Mouse (Mus musculus) lung, adult 18-20 months (tissue): Measurements from ENCODE around the gene Epb41l2.

Experiments used
- DNase-seq, 2 experiments: peaks; one replicate each; pipeline ENCODE4 v3.0.0; 2022; ENCODE audit warnings: mixed read lengths in 2 of 2

Gene Epb41l2

DNA sequence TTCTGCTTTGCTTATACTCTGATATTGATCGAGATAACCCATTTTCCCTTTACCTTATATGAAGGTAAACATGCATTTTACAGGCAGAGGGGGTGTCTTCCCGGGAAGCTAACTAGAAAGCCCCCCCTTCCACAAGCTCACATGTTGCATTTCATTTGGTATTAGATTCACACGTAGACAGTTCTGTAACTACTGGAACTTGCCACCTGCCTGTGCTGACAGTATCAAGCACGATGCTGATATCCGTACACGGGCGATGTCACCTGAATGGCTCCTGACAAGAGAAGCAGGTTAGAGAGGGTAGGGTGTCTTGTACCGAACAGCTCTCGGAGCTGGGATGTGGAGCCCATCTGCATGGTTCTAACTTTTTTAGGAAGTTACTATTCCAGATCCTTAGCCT, 41.0 kb downstream of the Epb41l2 start:
- no peak for DNase-seq

DNA sequence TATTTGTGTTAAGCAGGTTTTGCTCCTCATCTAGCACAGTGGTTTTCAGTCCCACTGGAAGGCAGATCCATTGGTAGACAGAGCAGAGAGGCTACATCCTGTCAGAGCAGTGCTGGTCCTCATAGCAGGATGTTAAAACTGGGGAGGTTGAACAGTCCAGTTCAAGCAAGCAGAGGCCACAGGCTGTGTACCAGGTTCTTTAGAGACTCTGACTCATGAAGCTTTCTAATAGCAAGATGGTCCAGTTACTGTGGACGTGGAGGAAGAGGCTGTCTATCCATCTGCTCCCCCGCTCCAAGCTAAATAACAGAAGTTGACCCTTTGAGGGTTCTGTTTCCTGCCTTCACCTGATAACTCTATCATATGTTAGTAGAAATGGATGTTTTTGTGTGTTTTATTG, 41.8 kb downstream of the Epb41l2 start:
- no peak for DNase-seq

DNA sequence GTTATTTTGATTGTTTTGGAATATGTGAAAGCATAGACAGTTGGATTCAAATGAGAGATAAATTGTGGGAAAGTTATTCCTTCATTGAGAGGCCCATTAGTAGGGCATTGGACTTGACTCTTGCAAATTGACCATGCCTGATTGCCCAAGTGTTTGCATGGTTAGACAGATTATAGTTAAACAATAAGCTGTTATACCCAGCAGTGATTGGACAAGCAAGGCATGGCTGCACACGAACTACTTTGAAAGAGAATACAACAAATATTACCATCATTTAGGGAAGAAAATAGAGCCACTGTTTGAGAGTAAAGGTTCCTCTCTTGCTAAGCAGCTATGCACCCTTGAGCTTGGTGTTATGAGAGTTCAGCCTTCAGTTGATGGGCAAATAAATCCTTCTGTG, 43.3 kb downstream of the Epb41l2 start:
- DNase-seq, result no peak

DNA sequence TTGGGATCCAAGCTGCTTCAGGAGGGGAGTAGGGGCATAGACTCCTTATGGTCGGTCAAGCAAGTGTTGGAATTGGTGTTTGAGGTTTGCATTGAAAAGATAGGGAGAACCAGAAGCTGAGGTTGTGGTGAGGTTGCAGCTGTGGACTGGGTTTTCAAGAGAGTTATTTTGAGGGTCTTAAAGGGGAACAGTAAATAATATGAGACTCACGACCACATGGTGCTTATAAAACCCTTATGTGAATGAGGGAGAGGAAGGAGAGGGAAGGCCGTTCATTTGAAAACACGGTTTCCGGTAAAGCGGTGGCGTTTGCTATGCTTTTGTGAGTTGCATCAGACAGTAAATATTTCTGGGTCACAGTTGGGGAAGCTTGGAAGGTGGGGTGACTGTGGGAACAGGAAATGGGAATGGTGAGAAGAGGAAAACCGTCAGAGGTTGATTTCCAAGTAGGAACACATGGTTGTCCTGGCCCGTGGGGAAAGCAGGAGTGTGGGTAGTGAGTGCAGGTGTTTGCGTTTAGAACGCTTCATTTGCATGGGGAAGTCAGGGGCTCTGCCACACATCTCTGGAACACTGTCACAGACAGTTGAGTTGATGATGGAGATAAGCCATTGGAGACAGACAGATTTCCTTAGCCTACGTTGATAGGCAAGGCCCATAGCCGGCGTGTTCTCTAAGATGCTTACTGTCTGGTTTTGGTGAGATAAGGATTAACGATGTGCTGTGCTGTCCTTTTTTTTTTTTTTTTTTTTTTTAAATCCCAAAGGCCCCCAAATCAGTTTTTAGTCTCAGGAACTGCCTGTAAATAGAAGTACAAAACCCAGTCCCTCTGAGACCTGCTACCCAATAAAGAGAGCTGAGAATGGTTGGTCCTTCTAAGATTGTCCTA, 44.5 kb downstream of the Epb41l2 start:
- DNase-seq, result no peak

DNA sequence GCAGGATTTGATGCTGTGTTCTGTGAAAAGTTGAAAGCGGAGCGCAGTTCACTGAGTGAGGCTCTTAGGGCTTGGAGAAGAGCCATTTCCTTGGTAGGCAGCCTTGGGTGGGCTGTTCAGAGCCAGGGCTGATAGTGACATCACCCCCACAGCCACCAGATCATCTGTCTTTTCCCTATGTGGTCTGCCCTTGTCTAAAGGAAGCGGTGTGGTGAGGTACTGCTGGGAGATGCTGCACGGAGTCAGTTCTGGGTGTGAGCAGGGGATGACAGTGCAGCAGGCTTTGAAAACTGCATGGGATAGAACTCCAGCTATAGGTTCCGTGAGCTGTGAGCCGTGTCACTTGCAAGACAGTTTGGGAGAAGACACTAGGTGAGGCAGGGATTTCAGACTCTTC, 45.1 kb downstream of the Epb41l2 start:
- no peak for DNase-seq

DNA sequence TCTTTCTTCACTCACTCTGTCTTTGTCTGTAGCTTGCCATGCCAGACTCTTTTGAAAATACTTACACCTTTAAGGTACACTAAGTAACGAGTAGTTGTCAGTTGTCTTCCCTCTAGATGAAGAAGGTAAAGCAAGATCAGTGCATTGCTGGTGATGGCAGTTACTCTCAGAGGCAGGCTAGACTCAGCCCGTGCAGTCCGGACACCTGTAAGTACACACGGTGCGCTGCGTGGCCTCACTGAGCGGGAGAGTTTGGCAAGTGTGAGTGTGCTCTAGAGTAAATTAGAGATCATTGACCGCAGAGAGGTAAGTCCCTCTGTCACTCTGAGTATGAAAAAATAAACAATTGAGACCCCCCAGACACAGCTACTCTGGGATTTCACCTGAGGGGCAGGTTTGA, 46.0 kb downstream of the Epb41l2 start:
- DNase-seq, result no peak

DNA sequence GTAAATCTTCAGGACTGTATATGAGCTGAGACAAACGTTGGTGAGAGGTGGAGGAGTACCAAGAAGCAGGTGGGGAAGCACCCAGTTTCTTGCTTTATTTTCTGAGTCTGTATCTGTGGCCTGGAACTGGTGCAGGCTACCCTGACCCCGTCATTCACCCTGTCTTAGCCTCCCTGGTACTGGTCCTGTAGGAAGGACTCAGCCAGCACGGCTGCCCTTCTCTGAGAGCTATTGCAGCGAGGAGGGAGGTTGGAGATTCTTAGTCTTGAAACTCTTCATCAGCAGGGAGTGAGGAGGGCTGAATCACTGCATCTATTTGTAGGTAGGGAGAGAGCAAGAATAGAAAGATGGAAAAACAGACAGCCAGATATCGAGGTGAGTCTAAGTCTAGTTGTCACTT, 47.1 kb downstream of the Epb41l2 start:
- no peak for DNase-seq

DNA sequence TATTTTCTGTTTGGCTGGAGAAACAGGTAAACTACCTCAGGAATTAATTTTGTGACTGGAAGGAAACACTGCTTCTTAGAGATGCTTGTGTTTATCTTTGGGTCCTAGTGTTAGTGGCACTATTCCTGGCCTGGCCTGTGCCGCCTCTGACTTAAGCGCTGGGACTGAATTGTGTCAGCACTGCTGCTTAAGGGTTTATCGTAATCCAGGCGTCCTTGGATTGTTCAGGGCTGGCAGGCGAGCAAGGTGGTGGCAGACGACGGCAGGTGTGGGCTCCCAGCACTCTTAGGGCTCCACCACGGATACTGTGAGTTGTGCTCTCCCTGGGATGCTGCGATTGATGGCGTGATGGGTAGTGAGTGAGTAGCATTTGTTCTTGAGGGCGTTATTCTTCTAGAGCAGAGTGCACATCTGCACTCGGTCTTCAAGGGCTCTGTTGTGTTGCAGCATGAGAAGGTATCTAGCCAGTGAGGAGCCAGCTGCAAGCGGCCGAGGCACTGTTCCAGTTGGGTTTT, 48.6 kb downstream of the Epb41l2 start:
- DNase-seq, result no peak

DNA sequence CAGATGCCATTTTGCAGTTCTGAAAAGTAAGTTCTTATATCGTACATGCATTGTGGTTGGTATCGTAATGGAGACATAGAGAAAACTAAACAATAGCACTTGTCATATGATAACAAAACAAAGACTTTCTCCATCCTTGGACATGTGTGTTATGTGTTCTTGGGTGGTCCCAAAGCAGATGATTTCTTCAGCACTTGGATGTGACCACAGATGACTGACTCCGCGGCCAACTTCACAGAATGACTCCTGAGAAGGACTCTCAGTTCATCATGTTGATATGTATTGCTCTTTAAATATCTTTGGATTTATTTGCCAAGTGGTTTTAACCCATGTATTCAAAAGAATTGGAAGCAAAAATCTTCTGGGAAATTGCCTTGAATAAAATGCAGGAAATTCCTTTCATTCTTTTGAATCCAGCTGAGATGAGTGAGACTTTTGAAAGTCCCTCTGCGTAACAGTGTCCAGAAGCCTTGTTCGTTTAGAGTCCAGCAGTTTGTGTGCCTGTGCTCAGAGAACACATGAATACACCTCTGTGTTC, 52.3 kb downstream of the Epb41l2 start:
- DNase-seq, result no peak

DNA sequence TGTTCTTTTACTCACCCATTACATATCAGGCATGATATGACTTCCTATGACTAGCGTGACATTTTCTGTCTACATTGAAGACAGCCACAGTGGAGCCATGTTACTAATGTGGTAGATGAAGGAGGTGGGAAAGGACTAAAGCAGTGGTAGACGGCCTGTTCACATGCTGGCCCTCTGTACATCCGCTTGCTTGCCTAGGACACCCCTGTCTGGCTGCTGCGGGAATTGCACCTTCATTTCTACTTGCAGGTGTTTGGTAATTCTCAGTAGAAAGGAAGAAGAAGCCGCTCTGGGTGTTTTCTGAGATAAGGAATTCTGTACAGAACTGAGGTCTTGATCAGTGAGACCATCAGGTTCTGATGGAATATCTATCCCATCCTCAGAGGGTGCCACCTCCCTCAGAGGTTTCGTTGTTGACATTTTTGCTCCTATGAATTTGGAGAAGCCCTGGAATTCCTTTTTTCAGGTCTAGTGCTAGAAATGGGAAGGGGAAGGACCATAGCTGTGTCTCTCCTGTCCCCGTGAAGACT, 55.7 kb downstream of the Epb41l2 start:
- peak in 1 of 2 experiments; percentile 41 for DNase-seq

DNA sequence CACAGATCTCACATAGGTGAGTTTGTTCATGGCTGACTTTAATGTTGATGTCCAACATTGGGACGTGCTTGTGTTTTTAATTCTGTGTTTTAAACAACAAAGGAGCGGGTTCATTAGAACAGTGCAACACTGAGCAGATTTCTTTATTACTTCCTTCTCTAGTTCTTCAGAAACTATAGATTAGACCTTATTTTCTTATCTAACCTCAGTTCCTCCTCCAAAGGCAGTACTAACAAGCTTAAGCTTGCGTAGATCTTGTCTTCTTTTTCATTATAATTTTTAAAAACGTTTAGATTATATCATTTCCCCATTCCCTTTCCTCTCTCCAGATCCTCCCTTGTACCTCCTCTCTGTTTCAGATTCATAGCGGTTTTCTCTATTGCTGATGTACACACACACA, 57.1 kb downstream of the Epb41l2 start:
- no peak for DNase-seq

DNA sequence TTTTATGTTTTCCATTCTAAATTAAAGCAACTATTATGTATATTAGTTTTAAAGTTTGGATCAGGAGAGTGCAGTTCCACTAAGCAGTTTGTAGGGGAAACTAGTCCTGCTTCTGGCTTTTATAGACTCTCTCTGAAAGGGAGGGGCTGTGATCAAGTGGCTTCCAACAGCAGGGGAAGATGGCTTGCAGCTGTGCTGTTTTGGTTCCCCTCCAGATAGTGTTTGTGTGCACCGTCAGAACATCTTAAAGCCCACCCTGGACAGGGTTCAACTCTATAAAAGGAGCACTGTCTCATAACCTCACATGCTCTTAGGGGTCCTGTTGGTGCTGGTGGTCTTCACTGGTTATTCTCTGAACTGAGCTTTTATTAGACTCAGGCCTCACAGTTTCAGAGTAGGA, 66.5 kb downstream of the Epb41l2 start:
- DNase-seq, result peak in 1 of 2 experiments; percentile 38

DNA sequence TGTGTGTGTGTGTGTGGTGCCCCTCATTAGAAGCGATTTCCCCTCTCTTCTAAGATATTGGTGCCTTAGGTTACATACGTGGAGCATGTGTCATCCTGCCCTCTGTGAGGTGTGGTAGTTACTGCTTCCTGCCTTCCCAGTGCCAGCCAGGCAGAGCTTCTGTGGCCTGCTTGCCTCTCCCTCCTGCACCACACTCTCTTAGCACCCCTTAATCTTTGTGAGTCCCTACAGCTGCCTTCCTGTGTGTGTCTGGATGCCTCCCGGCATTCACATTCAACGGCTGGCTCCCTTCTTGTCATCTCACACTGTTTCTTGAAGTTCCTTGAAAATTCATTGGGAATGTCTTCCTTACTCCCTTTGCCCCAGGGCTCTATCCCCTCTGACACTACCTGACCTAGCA, 67.2 kb downstream of the Epb41l2 start:
- no peak for DNase-seq

DNA sequence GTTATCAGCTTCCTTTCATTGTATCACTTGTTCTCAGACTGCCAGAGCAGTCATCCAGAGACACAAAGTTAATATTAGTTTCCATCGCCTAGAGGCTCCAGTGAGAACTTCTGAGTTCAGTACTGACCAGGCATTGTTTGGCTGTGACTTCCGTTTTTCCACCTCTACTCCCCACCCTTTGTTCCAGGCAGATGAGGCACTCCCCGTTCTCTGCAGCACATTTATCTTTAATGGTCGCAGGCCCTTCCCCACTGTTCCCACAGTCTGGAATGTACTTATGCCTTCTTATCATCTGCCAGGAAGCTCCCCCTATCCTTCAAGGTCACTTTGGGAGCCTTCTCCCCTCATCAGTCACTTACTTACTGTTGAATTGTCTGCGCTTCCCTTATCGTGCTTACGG, 67.9 kb downstream of the Epb41l2 start:
- DNase-seq, result peak; percentile 52 to 78

DNA sequence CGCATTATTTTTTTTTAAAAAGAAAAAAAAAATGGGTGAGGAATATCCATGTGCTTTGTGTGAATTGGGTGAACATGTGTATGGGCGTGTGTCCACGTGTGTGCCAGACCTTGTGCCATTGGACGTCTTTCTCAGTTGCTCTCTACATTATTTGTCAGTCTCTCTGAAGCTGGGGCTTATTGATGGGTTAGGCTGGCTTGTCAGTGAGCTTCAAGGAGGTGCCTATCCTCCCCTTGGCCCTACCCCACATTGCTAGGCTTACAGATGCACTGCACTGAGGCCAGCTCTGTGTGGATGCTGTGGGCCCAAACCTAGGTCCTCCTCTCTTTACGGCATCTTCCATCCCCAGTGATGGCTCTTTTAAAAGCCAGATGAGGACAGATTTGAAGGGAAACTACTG, 69.1 kb downstream of the Epb41l2 start:
- no peak for DNase-seq

DNA sequence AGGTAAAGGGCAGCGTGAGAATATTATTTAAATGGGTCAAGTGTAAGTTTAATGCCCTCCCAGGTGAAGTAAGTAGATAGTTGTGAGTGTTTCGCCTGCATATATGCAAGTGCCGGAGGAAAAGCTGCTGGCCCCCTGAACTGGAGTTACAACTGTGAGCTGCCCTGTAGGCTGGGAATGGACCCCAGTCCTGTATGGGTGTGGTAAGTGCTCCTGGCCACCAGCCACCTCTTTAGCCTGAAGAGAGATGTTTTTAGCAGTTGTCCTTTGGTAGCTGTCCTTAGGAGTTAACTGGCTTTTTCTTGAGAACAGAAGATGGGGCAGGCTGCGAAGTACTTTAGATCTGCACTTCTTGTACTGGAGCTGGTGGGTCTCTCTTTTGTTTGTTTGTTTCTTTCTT, 69.7 kb downstream of the Epb41l2 start:
- no peak for DNase-seq

DNA sequence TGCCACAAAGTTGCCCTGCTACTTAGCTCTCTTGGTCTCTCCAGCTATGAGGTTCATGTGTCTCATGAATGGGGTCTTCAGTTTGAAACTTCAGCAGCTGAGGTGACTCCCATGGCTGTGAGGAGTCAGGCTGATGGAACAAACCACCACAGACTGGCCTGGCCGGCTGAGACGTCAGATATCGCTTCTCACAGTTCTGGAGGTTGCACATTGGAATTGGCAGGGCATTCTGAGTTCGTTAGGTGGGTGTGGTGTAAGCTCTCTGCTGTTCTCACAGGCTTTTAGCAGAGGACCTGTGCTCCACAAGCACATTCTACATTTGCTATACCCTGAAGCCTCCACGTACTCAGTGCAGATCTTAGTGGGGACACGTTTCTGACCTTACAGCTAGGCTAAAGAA, 71.3 kb downstream of the Epb41l2 start:
- peak; percentile 30 to 50 for DNase-seq

DNA sequence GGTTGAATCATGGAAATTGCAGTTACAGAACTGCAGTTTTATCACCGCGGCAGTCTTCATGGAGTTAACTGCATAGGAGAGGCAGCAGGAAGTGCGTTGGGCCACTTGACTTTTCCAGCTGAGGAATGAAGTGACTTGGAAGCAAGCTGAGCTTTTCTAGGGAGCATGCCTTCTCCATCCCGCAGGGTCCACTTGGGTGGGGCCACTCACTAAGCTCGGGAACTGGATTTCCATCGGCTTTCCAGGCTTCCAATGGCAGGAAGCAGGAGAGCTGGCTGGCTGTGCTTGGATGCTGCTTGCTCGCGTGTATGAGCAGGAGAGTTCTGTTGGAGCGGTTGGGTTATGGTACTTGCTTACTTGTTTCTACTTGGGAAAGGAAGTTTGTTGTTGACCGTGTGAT, 72.8 kb downstream of the Epb41l2 start:
- DNase-seq, result peak; percentile 29 to 57

DNA sequence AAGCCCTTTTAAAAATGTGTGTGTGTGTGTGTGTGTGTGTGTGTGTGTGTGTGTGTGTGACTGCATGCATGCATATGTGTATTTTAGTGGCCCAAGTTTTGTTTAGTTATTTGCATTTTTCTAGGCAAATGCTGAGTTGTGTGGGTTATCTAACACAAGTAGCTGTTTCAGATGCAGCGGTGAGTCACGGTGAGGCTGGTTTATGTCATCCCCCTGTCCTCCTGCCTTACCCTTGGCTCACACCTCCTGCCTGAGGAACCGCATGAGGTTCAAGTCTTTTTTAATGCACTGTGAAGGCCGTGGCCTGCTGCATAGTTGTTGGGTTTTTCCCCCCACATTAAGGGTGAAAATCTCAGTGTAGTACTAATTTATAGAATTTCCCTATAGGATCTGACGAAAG, 73.3 kb downstream of the Epb41l2 start:
- DNase-seq, result no peak

DNA sequence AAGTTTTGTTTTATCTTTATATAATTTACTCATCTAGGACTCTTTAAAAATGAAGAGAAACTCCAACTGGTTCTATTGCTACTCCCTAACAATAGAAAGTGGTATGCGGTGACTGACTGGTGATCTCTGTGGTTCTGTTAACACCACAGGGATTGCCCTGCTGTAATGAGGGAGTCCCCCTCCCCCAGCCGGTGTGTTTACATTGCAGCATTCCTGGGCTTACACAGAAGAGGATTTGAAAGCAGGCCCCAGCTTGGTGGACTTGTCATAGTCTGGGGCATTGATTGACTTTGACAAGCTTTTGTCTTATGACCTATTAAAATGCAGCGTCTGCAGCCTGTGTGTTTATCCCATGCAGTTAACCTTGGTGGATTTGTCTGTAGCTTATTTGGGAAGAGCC, 73.9 kb downstream of the Epb41l2 start:
- DNase-seq, result no peak

DNA sequence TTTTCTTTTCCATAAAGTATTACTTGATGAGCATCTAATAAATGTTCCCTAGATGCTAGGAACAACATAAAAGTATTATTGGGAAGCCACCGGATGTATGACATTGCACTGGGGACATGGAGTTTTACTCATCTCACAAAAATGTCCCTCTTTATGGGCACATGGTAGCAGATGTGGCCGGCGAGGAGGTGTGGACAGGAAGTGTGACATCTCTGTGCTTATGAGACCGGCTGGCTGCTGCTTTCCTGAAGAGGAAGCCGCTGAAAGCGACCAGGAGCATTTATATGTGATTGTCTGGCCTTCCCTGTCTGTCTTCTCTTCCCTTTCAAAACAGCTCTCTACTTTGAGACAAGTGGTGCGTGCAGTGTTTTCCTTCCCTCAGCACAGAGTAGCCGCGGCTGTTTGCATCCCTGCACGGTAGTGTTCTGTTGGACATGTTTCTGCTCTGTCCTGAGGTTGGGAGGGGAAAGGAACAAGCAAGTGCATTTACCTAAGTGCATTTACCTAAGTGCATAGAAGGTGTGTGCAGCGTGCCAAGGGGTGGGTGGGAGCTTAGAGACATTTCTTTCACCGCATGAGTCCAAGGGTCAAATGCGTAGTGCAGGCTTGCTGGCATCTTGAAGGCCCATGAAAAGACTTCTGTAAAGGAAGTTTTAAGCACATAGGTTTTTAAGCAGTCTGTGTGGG, 74.9 kb downstream of the Epb41l2 start:
- DNase-seq, result peak in 1 of 2 experiments; percentile 63

DNA sequence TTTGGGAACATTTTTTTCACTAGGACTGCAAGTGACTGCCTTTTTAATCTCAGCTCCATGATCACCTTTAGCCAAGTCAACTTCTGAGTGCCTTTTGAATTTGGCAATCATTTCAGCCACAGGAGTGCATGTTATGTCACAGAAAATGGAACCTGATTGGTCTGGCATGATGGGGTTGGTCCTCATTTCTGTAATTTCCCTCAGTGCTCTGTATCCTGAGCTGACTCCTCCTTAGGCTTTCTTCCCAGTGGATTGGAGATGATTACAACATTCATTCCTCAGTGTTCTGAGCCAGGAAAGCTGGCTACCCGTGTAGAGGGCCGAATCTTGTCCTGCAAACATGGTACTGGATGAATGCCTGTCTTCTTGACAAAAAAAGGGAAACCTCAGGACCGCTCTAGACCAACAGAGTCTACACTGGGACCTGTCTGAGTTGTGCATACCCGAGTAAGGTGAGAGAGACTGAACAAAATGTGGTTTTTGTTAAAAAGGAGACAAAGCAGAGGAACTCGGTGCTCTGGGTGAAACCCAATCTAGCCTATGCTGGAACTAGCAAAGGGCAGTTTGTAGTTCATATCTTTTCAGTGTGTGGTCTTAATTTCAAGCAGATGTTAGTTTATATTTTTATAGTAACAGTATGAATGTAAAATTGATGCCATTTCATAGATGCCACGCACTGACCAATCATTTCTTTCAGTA, 77.3 kb downstream of the Epb41l2 start:
- DNase-seq, result no peak
